Comparison of ENCODE assay signal across 9 mouse cellular contexts in the genomic region with DNA sequence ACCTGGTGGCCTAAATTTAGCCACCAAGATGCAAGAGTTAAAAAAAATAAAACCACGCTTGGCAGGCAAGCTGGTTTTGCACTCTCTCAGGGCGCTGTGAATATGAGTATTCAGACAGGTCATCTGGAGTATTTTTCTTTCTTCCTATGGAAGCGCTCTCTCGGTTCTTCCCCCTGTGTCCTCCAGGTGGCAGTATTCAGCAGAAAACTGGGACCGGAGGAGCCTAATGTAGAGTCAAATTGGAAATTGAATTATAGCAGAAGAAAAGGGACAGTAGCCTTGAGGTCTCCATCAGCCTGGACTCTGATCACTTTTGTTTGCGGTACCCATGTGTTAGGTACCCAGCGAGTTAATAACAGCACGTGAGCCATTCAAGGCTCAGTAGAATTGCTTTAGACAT.
DNase-seq lines count a peak whose midpoint lies in the region; ATAC-seq and TF ChIP-seq lines count a peak whose summit lies in the region.
"Had no signal": no experiment of that assay in that cellular context is flagged by ENCODE, and none has a peak within 500 bp of the region (broad histone marks: within the 10 kb centered on the region; RNA-seq: fewer than 3 reads in every experiment).

No protein-coding gene starts in this region.

- H3K4me2 ChIP-seq in liver, embryonic 12.5 days, result no peak overlapping the region
- H3K4me2 ChIP-seq in forebrain, embryonic 11.5 days (ENCODE audit: low read depth, low read length, severe bottlenecking), result no peak overlapping the region
- no peak overlapping the region for H3K4me2 ChIP-seq in hindbrain, embryonic 16.5 days (ENCODE audit: low read length)
- no peak overlapping the region for H3K4me2 ChIP-seq in midbrain, embryonic 16.5 days (ENCODE audit: low read length)

- no peak for ATAC-seq in liver, embryonic 12.5 days
- 0 out of 2 replicates have a peak, but pooled peaks have one; percentile 24 for ATAC-seq in forebrain, embryonic 11.5 days (replicated peaks; ENCODE audit: low FRiP score)
- peak; percentile 65 for ATAC-seq in hindbrain, embryonic 16.5 days
- peak; percentile 34; the same call in 1 of the 2 replicates for ATAC-seq in midbrain, embryonic 16.5 days

- 0 out of 2 replicates have a peak, but pooled peaks cover 3% of the 10 kb centered on the region for H3K36me3 ChIP-seq in liver, embryonic 12.5 days
- no peaks in the 10 kb centered on the region; the same call in 1 of the 2 replicates for H3K36me3 ChIP-seq in forebrain, embryonic 11.5 days (ENCODE audit: control insufficient read depth, insufficient read depth, low read length)
- H3K36me3 ChIP-seq in hindbrain, embryonic 16.5 days (ENCODE audit: control insufficient read depth, insufficient read depth, low read length), result 0 out of 2 replicates have a peak, but pooled peaks cover 2% of the 10 kb centered on the region
- H3K36me3 ChIP-seq in midbrain, embryonic 16.5 days (ENCODE audit: control insufficient read depth, insufficient read depth, low read length), result no peaks in the 10 kb centered on the region

- H3K27me3 ChIP-seq in liver, embryonic 12.5 days (replicated peaks), result no peaks in the 10 kb centered on the region
- H3K27me3 ChIP-seq in forebrain, embryonic 11.5 days (ENCODE audit: control insufficient read depth, insufficient read depth, low read length), result no peaks in the 10 kb centered on the region
- H3K27me3 ChIP-seq in hindbrain, embryonic 16.5 days (replicated peaks; ENCODE audit: control insufficient read depth, insufficient read depth, low read length), result no peaks in the 10 kb centered on the region
- H3K27me3 ChIP-seq in midbrain, embryonic 16.5 days (ENCODE audit: control insufficient read depth, insufficient read depth, low read depth, low read length), result no peaks in the 10 kb centered on the region

- WGBS in liver, embryonic 12.5 days (ENCODE audit: insufficient replicate concordance), result 25% methylated on average over 8 of the region's 8 CpGs
- WGBS in forebrain, embryonic 11.5 days, result 40% methylated on average over 8 of the region's 8 CpGs
- WGBS in hindbrain, embryonic 16.5 days, result 21% methylated on average over 8 of the region's 8 CpGs
- WGBS in midbrain, embryonic 16.5 days, result 19% methylated on average over 8 of the region's 8 CpGs

- H3K9me3 ChIP-seq in liver, embryonic 12.5 days (replicated peaks), result no peaks in the 10 kb centered on the region
- H3K9me3 ChIP-seq in forebrain, embryonic 11.5 days (ENCODE audit: control insufficient read depth, low read length), result no peaks in the 10 kb centered on the region
- no peaks in the 10 kb centered on the region for H3K9me3 ChIP-seq in hindbrain, embryonic 16.5 days (ENCODE audit: control insufficient read depth, low read length)
- H3K9me3 ChIP-seq in midbrain, embryonic 16.5 days (replicated peaks; ENCODE audit: control insufficient read depth, low read length, poor library complexity, severe bottlenecking), result no peaks in the 10 kb centered on the region

- H3K27ac ChIP-seq in liver, embryonic 12.5 days, result no peak overlapping the region
- no peak overlapping the region for H3K27ac ChIP-seq in forebrain, embryonic 11.5 days (ENCODE audit: low read depth, low read length)
- peak overlapping the region; percentile 48; the same call in 1 of the 2 replicates for H3K27ac ChIP-seq in hindbrain, embryonic 16.5 days (ENCODE audit: low read depth, low read length)
- H3K27ac ChIP-seq in midbrain, embryonic 16.5 days (ENCODE audit: low read length), result peak overlapping the region; percentile 44
- H3K27ac ChIP-seq: macrophage had no signal

- intact Hi-C loops in left cerebral cortex, postnatal 25 days (cut with DNase I), result loop anchor here (1.0 to 10.0 kb wide), 3 partner anchors 272 to 635 kb away; a partner anchor contains a TSS

- no peak for TF ChIP-seq POLR2A in brain, embryonic 14.5 days (IDR thresholded peaks at IDR 0.05; ENCODE audit: borderline replicate concordance, extremely low read depth, insufficient read depth, insufficient read length, poor library complexity, severe bottlenecking)

- H3K4me1 ChIP-seq in liver, embryonic 12.5 days, result no peaks in the 10 kb centered on the region
- no peaks in the 10 kb centered on the region; the same call in 1 of the 2 replicates for H3K4me1 ChIP-seq in forebrain, embryonic 11.5 days (replicated peaks; ENCODE audit: control insufficient read depth, insufficient read depth, low read length)
- no peaks in the 10 kb centered on the region; the same call in 1 of the 2 replicates for H3K4me1 ChIP-seq in hindbrain, embryonic 16.5 days (ENCODE audit: control insufficient read depth, insufficient read depth, low read depth, low read length)
- H3K4me1 ChIP-seq in midbrain, embryonic 16.5 days (ENCODE audit: control insufficient read depth, insufficient read depth, low read length), result peaks cover 8% of the 10 kb centered on the region; the same call in 1 of the 2 replicates

- no peak overlapping the region for H3K9ac ChIP-seq in liver, embryonic 12.5 days
- no peak overlapping the region for H3K9ac ChIP-seq in forebrain, embryonic 11.5 days (ENCODE audit: low read length)
- no peak overlapping the region for H3K9ac ChIP-seq in hindbrain, embryonic 16.5 days (ENCODE audit: low read depth, low read length)
- H3K9ac ChIP-seq in midbrain, embryonic 16.5 days (ENCODE audit: low read depth, low read length), result no peak overlapping the region

- TF ChIP-seq CTCF in brain, embryonic 14.5 days (IDR thresholded peaks at IDR 0.05; ENCODE audit: borderline replicate concordance, extremely low read depth, insufficient read depth, insufficient read length), result peak; percentile 80; the same call in 1 of the 2 replicates

- DNase-seq in liver, result peak; percentile 48
- DNase-seq in brain, embryonic 14.5 days (ENCODE audit: low read depth), result peak; percentile 89
- DNase-seq in forebrain, embryonic 11.5 days (ENCODE audit: low spot score), result peak; percentile 69
- DNase-seq in left cerebral cortex, postnatal 25 days (ENCODE audit: low spot score in 2 of 2), result peak; percentile 76 to 80
- DNase-seq in spleen, postnatal 10 days (ENCODE audit: low spot score in 2 of 2), result peak; percentile 27 to 60

- no peak overlapping the region for H3K4me3 ChIP-seq in liver, embryonic 12.5 days
- H3K4me3 ChIP-seq in forebrain, embryonic 11.5 days (ENCODE audit: low read depth, low read length), result no peak overlapping the region
- H3K4me3 ChIP-seq in hindbrain, embryonic 16.5 days (ENCODE audit: low read length), result no peak overlapping the region
- H3K4me3 ChIP-seq in midbrain, embryonic 16.5 days (ENCODE audit: low read depth, low read length), result no peak overlapping the region

Comparison
In these comparisons a context has a peak if more than half of its experiments do, and no peak if none do; other contexts are left out.
1. H3K27ac ChIP-seq: peak in hindbrain, embryonic 16.5 days (single experiment) and midbrain, embryonic 16.5 days (single experiment); none in liver, embryonic 12.5 days (single experiment) and forebrain, embryonic 11.5 days (single experiment).
2. Peak in every context shown above with its lines, with median percentiles within 50 percentile points of each other: DNase-seq.